Mouse (Mus musculus) olfactory bulb, adult 2 months (tissue): ENCODE data around the gene Fat4. TPM values are rescaled to one million over a fixed set of nuclear protein-coding genes. Genes with fewer than 3 reads are reported as not detected.

Experiments used
- H3K27ac ChIP-seq: fragments of 200-500 bp; 2 replicates; pipeline ENCODE4 v1.5.1; 2012; ENCODE audit warnings: low read depth, low read length; ENCODE audit not compliant: insufficient read depth
- H3K4me1 ChIP-seq: fragments of 200-500 bp; 2 replicates; pipeline ENCODE4 v1.6.1; 2012; ENCODE audit warnings: low read length; ENCODE audit not compliant: control insufficient read depth, insufficient read depth
- H3K4me3 ChIP-seq: fragments of 200-500 bp; 2 replicates; pipeline ENCODE4 v1.5.1; 2012; ENCODE audit warnings: mild to moderate bottlenecking, low read depth, low read length, moderate library complexity; ENCODE audit not compliant: insufficient read depth
- CTCF ChIP-seq: fragments of 200-500 bp; IDR thresholded peaks from 2 replicates; pipeline ENCODE4 v1.5.1; 2012; ENCODE audit warnings: low read depth, mild to moderate bottlenecking, low read length, moderate library complexity; ENCODE audit not compliant: insufficient read depth
- POLR2A ChIP-seq: fragments of 200-500 bp; IDR thresholded peaks from 2 replicates; pipeline ENCODE4 v1.6.1; 2012; ENCODE audit warnings: mild to moderate bottlenecking, low read depth, low read length, moderate library complexity; ENCODE audit not compliant: insufficient read depth
- WGBS: fragments of 180-500 bp; shearing (Covaris S2); methylation state at CpG from one replicate; pipeline ENCODE4 v1.1.7; 2018; 5-methylcytosine and 5-hydroxymethylcytosine counted together
- polyA plus RNA-seq: library from polyadenylated mRNA; stranded (reverse); fragments of >200 nt; gene quantifications from 2 replicates; pipeline ENCODE4 v1.2.4, GENCODE M21; 2012; ENCODE audit warnings: low replicate concordance; ENCODE audit not compliant: missing spikeins, insufficient read depth, insufficient read length

Fat4 gene
- polyA plus RNA-seq, 1 experiment, result not detected

GRCm38 (mm10) chr3:38923251-38923686 lies 36.5 kb downstream of the Fat4 start:
- no peaks in the 10 kb centered on the region for H3K4me1 ChIP-seq
- TF ChIP-seq CTCF (no peak), POLR2A (no peak)
- no peak overlapping the region for H3K27ac ChIP-seq
- whole genome bisulfite sequencing, result 90% methylated on average over 7 of the region's 7 CpGs
- no peak overlapping the region for H3K4me3 ChIP-seq

GRCm38 (mm10) chr3:38928076-38928686 lies 41.4 kb downstream of the Fat4 start:
- 42% methylated on average over 4 of the region's 4 CpGs for WGBS
- Histone ChIP-seq H3K27ac (no peak overlapping the region), H3K4me3 (no peak overlapping the region), H3K4me1 (no peaks in the 10 kb centered on the region)
- TF ChIP-seq CTCF (no peak), POLR2A (no peak)

GRCm38 (mm10) chr3:38928751-38929150 lies 42.0 kb downstream of the Fat4 start:
- Histone ChIP-seq H3K4me1 (no peaks in the 10 kb centered on the region), H3K4me3 (no peak overlapping the region), H3K27ac (no peak overlapping the region)
- WGBS, result 75% methylated on average over 3 of the region's 3 CpGs
- no peak for TF ChIP-seq CTCF

- Histone ChIP-seq H3K4me1 (no peaks in the 10 kb centered on the region), H3K27ac (no peak overlapping the region), H3K4me3 (no peak overlapping the region)
- TF ChIP-seq POLR2A (no peak), CTCF (no peak)
- 70% methylated on average over 7 of the region's 7 CpGs for WGBS
Measured at GRCm38 (mm10) chr3:38934780-38935179, 48.0 kb downstream of the Fat4 start.

- H3K27ac ChIP-seq, result no peak overlapping the region
- H3K4me3 ChIP-seq, result no peak overlapping the region
- 71% methylated on average over 7 of the region's 7 CpGs for WGBS
- H3K4me1 ChIP-seq, result no peaks in the 10 kb centered on the region
- TF ChIP-seq POLR2A (no peak), CTCF (no peak)
Measured at GRCm38 (mm10) chr3:38936485-38936884, 49.7 kb downstream of the Fat4 start.

- H3K27ac ChIP-seq, result no peak overlapping the region
- WGBS, result 58% methylated on average over 8 of the region's 8 CpGs
- TF ChIP-seq CTCF (no peak), POLR2A (no peak)
- H3K4me3 ChIP-seq, result no peak overlapping the region
- H3K4me1 ChIP-seq, result no peaks in the 10 kb centered on the region
Measured at GRCm38 (mm10) chr3:38937159-38937558, 50.4 kb downstream of the Fat4 start.

GRCm38 (mm10) chr3:38938136-38938535 lies 51.4 kb downstream of the Fat4 start:
- H3K27ac ChIP-seq, result no peak overlapping the region
- WGBS, result 76% methylated on average over 5 of the region's 5 CpGs
- TF ChIP-seq POLR2A (no peak), CTCF (no peak)
- no peaks in the 10 kb centered on the region for H3K4me1 ChIP-seq
- H3K4me3 ChIP-seq, result no peak overlapping the region

GRCm38 (mm10) chr3:38939573-38939972 lies 52.8 kb downstream of the Fat4 start:
- TF ChIP-seq POLR2A, result no peak
- TF ChIP-seq CTCF, result no peak
- WGBS, result 75% methylated on average over 3 of the region's 3 CpGs
- Histone ChIP-seq H3K4me1 (no peaks in the 10 kb centered on the region), H3K4me3 (no peak overlapping the region), H3K27ac (no peak overlapping the region)

- H3K4me1 ChIP-seq, result no peaks in the 10 kb centered on the region
- no peak overlapping the region for H3K4me3 ChIP-seq
- H3K27ac ChIP-seq, result no peak overlapping the region
- TF ChIP-seq POLR2A, result no peak
- no peak for TF ChIP-seq CTCF
- 91% methylated on average over 1 of the region's 1 CpGs for WGBS
Measured at GRCm38 (mm10) chr3:38940327-38940726, 53.6 kb downstream of the Fat4 start.

GRCm38 (mm10) chr3:38945157-38945556 lies 58.4 kb downstream of the Fat4 start:
- no peak overlapping the region for H3K4me3 ChIP-seq
- no peak for TF ChIP-seq CTCF
- no peak for TF ChIP-seq POLR2A
- no peak overlapping the region for H3K27ac ChIP-seq
- H3K4me1 ChIP-seq, result no peaks in the 10 kb centered on the region
- 67% methylated on average over 1 of the region's 1 CpGs for WGBS
